Mouse (Mus musculus) kidney, adult 2 months (tissue): ENCODE data around the gene Slit3. TPM values are rescaled to one million over a fixed set of nuclear protein-coding genes. Genes with fewer than 3 reads are reported as not detected.

Source experiments
- DNase-seq: peaks from one replicate; pipeline ENCODE4 v3.0.0; 2021
- H3K27ac ChIP-seq: fragments of 200-500 bp; 2 replicates; pipeline ENCODE4 v1.5.1; 2012; ENCODE audit warnings: low read depth, low read length, control low read depth, inconsistent platforms; ENCODE audit not compliant: insufficient read depth
- H3K27me3 ChIP-seq: fragments of 200-500 bp; replicated peaks from 2 replicates; pipeline ENCODE4 v1.6.1; 2012; ENCODE audit warnings: mild to moderate bottlenecking, moderate library complexity, low read length, inconsistent platforms; ENCODE audit not compliant: control insufficient read depth, insufficient read depth
- H3K36me3 ChIP-seq: fragments of 200-500 bp; 2 replicates; pipeline ENCODE4 v1.6.1; 2012; ENCODE audit warnings: mild to moderate bottlenecking, moderate library complexity, low read length, inconsistent platforms; ENCODE audit not compliant: control insufficient read depth, insufficient read depth
- H3K4me1 ChIP-seq: fragments of 200-500 bp; 2 replicates; pipeline ENCODE4 v1.6.1; 2011; ENCODE audit warnings: low read length; ENCODE audit not compliant: control insufficient read depth, insufficient read depth
- H3K4me3 ChIP-seq: fragments of 200-500 bp; 2 replicates; pipeline ENCODE4 v1.5.1; 2011; ENCODE audit warnings: mild to moderate bottlenecking, low read depth, low read length, control low read depth; ENCODE audit not compliant: insufficient read depth
- CTCF ChIP-seq: fragments of 200-500 bp; conservative IDR thresholded peaks from 2 replicates; pipeline ENCODE4 v1.5.1; 2011; ENCODE audit warnings: low read depth, mild to moderate bottlenecking, control low read depth, low read length, moderate library complexity, mixed read lengths; ENCODE audit not compliant: insufficient read depth, insufficient read length
- POLR2A ChIP-seq: fragments of 200-500 bp; IDR thresholded peaks from one replicate; pipeline ENCODE4 v1.6.1; 2011; ENCODE audit warnings: low read depth, low read length, control low read depth
- WGBS: fragments of 180-500 bp; shearing (Covaris S2); methylation state at CpG from one replicate; pipeline ENCODE4 v1.1.7; 2018; 5-methylcytosine and 5-hydroxymethylcytosine counted together
- polyA plus RNA-seq: library from polyadenylated mRNA; depleted of rRNA; stranded (reverse); fragments of >200 nt; gene quantifications from 2 replicates; pipeline ENCODE4 v1.2.3, GENCODE M21; 2012

Gene Slit3
- polyA plus RNA-seq, 1 experiment, result 8.4 TPM

DNA sequence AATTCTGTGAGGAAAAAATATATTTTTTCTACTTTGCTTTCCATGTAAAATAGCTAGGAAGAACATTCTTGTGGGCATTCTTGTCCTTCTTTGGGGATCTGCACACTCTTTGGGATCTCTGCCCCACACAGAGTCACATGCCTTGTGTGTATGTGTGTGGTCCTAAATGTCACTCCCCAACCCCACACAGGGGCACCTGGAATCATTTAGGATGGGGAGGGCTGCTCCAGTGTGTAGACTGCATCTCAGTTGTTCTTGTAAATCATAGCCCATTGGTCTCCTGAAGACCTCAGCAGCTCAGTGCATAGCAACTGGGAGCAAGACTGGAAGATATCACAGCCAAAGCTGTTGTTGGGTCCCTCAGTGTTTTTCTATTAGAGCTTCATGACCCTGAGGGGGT lies 534.8 kb downstream of the Slit3 start:
- Histone ChIP-seq H3K4me1 (no peaks in the 10 kb centered on the region), H3K27ac (no peak overlapping the region), H3K27me3 (no peaks in the 10 kb centered on the region), H3K36me3 (no peaks in the 10 kb centered on the region), H3K4me3 (no peak overlapping the region)
- DNase-seq, result no peak
- no peak for TF ChIP-seq CTCF
- TF ChIP-seq POLR2A, result no peak

DNA sequence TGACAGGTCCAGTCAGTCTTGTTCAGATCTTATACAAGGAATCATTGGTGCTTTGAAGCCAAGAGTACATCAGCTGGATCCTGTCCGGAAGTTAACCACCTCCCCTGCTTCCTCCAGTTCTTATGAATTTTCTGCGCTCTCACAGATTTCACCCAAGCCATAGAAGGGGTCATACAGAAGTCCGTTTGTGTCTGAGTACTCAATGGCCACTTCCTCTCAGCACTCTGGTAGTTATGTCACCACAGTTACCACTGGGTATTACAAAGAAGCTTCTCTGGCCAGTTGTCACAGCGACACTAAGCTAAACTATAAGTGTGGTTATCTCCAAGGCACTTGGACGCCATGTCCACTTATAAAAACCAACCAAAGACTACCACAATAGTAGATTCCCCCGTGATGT lies 536.6 kb downstream of the Slit3 start:
- 79% methylated on average over 6 of the region's 6 CpGs for WGBS
- Histone ChIP-seq H3K4me3 (no peak overlapping the region), H3K36me3 (no peaks in the 10 kb centered on the region), H3K27ac (no peak overlapping the region), H3K27me3 (no peaks in the 10 kb centered on the region), H3K4me1 (no peaks in the 10 kb centered on the region)
- no peak for TF ChIP-seq POLR2A
- no peak for TF ChIP-seq CTCF
- no peak for DNase-seq

DNA sequence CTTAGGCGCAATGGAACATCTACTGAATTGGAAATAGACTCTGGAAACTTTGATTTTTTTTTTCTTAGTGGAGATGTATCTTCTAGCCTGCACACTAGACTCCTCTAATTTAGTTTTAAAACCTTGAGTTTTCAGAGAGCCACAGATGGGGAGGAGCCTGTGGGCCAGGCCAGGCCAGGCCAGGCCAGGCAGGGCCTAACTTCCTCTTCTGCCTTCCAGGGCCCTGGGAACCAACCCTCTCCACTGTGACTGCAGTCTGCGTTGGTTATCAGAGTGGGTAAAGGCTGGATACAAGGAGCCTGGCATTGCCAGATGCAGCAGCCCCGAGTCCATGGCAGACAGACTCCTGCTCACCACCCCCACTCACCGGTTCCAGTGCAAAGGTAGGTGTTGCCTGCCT lies 539.9 kb downstream of the Slit3 start:
- TF ChIP-seq CTCF (no peak), POLR2A (no peak)
- Histone ChIP-seq H3K4me3 (no peak overlapping the region), H3K27me3 (no peaks in the 10 kb centered on the region), H3K4me1 (no peaks in the 10 kb centered on the region), H3K36me3 (no peaks in the 10 kb centered on the region), H3K27ac (no peak overlapping the region)
- DNase-seq, result no peak
- WGBS, result 84% methylated on average over 4 of the region's 4 CpGs

DNA sequence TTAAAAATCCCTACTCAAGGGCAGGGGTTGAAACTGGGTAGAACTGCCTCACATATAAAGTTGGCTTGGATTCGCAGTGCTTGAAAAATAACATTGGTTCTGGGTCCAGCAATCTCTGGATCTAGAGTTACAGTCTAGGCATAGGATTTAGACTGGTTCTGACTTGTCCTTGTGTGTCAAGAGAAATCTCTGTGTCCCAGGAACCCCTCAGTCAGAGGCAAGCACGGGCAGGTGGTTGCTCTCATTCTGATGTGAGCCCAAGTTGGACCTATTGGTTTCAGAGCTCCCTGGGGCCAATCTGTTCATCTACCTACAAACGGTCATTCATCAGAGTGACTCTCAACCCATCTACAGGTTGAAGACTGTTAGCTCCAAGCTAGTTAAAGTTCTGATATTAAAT lies 541.9 kb downstream of the Slit3 start:
- Histone ChIP-seq H3K4me3 (no peak overlapping the region), H3K27me3 (no peaks in the 10 kb centered on the region), H3K36me3 (no peaks in the 10 kb centered on the region), H3K4me1 (no peaks in the 10 kb centered on the region), H3K27ac (no peak overlapping the region)
- WGBS, result 78% methylated on average over 3 of the region's 3 CpGs
- TF ChIP-seq CTCF (no peak), POLR2A (no peak)
- DNase-seq, result no peak

DNA sequence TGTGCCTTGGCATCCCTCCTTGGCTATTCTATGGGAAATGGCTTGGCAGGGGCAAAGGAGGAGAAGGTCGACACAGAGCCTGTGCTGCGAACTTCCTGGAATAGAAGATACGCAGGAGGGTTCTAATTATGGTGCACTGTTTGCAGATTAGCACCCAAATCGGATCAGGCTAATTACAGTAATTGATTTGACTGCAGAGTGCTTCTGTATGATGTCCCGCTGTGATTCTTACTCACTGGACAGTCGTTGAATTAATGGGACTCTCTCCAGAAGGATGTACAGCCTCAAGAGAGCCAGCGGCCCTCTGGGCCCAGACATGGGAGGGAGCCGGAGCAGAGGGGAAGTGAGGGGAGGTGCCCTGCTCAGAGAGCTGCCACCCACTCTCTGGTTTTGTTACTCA lies 542.6 kb downstream of the Slit3 start:
- WGBS, result 67% methylated on average over 8 of the region's 8 CpGs
- TF ChIP-seq CTCF, result no peak
- TF ChIP-seq POLR2A, result no peak
- Histone ChIP-seq H3K27ac (no peak overlapping the region), H3K4me3 (no peak overlapping the region), H3K27me3 (no peaks in the 10 kb centered on the region), H3K36me3 (no peaks in the 10 kb centered on the region), H3K4me1 (no peaks in the 10 kb centered on the region)
- no peak for DNase-seq

DNA sequence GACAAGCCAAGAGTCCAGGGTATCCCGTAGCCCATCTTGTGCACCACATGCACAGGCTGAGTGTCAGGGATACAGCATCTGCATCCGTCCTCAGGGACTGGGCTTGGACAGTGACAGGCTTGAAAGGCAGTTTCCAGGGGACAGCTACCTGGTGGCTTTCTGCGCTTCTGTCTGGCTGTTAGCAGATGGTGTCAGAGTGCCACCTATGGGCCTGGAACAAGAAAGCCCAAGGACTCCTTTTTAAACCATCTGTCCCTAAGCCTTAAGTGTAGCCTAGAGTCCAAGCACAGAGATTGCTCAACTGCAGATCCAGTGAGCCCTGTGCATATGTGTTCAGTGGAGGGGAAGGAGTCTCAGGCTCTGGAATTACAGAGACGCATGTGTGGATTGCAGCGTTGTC lies 544.0 kb downstream of the Slit3 start:
- Histone ChIP-seq H3K27ac (no peak overlapping the region), H3K36me3 (no peaks in the 10 kb centered on the region), H3K4me1 (no peaks in the 10 kb centered on the region), H3K27me3 (no peaks in the 10 kb centered on the region), H3K4me3 (no peak overlapping the region)
- peak; percentile 27 for DNase-seq
- WGBS, result 53% methylated on average over 5 of the region's 5 CpGs
- TF ChIP-seq POLR2A (no peak), CTCF (peak; percentile 54; the same call in 1 of the 2 replicates)

DNA sequence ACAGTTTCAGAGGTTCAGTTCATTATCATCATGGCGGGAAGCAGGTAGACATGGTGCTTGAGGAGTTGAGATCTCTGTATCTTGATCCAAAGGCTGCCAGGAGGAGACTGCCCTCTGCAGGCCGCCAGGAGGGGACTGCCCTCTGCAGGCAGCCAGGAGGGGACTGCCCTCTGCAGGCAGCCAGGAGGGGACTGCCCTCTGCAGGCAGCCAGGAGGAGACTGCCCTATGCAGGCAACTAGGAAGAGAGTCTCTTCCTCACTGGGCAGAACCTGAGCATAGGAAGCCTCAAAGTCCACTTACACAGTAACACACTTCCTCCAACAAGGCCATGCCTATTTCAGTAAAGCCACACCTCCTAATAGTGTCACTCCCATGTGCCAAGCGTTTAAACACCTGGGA lies 546.4 kb downstream of the Slit3 start:
- TF ChIP-seq POLR2A, result no peak
- TF ChIP-seq CTCF, result peak; percentile 37
- no peaks in the 10 kb centered on the region for H3K4me1 ChIP-seq
- whole genome bisulfite sequencing, result 60% methylated on average over 3 of the region's 3 CpGs
- H3K36me3 ChIP-seq, result no peaks in the 10 kb centered on the region
- no peak overlapping the region for H3K27ac ChIP-seq
- no peaks in the 10 kb centered on the region for H3K27me3 ChIP-seq
- H3K4me3 ChIP-seq, result no peak overlapping the region
- DNase-seq, result peak; percentile 19

DNA sequence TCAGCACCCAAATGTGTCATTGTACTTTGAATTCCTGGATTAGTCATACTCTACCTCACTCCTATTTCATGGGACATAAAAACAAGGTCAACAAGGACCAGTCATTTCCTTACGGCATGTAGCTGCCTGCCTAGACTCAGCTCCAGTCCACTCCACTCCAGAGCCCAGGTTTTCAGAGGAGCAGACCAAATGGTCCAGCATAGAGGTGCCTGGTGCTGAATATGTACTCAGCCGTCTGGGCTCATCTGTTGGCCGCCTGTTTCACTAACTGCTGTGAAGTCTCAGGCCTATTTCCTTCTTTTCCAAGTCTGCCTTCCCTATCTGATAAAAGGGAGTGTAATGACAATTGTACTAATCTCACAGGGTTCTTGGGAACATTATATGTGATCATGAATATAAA lies 547.1 kb downstream of the Slit3 start:
- H3K27ac ChIP-seq, result no peak overlapping the region
- 51% methylated on average over 3 of the region's 3 CpGs for WGBS
- H3K4me3 ChIP-seq, result no peak overlapping the region

More for the DNA sequence above, 547.1 kb downstream of the Slit3 start:
- TF ChIP-seq CTCF, result no peak
- TF ChIP-seq POLR2A, result no peak
- Histone ChIP-seq H3K36me3 (no peaks in the 10 kb centered on the region), H3K4me1 (no peaks in the 10 kb centered on the region), H3K27me3 (no peaks in the 10 kb centered on the region)
- DNase-seq, result no peak
